Mouse (Mus musculus): ENCODE results near the gene Csf3. TPM values are rescaled to one million over a fixed set of nuclear protein-coding genes. Genes with fewer than 3 reads are reported as not detected.
"Not testable (repeated sequence)": the region's sequence is repeated elsewhere in the genome, so short reads cannot be mapped to it uniquely, and the experiment has no call there.

The Csf3 gene
- total RNA-seq, 2 experiments from 2014 or later = not detected

GRCm38 (mm10) chr11:98723098-98723497 is 22.0 kb downstream of the Csf3 start:
- no peak for ATAC-seq (replicated peaks; ENCODE audit: low FRiP score, poor library complexity, severe bottlenecking)

GRCm38 (mm10) chr11:98725926-98726506 is 25.0 kb downstream of the Csf3 start:
- ATAC-seq (replicated peaks; ENCODE audit: low FRiP score, poor library complexity, severe bottlenecking) = no peak

DNA sequence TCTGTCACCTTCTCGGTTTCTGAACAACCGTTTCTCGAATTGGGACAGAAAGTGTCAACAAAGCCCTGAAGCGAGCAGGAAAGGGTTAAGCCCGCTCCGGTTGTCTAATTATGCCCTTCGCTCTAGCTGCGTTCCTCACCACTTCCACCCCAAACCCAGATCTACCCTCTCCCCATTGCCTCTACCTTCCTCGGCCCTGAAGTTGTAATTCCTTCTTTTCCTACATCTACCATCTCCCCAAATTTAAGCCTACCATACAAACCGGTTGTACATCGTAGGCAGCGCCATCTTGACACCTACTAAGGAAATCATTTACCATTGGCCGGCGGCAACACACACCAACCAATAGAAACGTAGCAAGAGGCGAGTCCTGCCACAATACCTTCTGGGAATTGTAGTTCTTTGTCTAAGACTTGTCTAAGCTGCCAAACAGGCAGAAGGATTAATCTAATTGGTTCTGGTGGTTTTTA is 28.1 kb downstream of the Csf3 start, which contains the start of gene Med24:
TSS of gene Med24 (minus strand) at position 317 of the 470 bp plus-strand sequence.
- peak; percentile 100 for ATAC-seq (replicated peaks; ENCODE audit: low FRiP score, poor library complexity, severe bottlenecking)

GRCm38 (mm10) chr11:98730727-98731126 is 29.7 kb downstream of the Csf3 start:
- ATAC-seq (replicated peaks; ENCODE audit: low FRiP score, poor library complexity, severe bottlenecking) = no peak

- ATAC-seq (replicated peaks; ENCODE audit: low FRiP score, poor library complexity, severe bottlenecking) = no peak
These were observed 30.1 kb downstream of the Csf3 start for GRCm38 (mm10) chr11:98731134-98731533.

- ATAC-seq (replicated peaks; ENCODE audit: low FRiP score, poor library complexity, severe bottlenecking) = no peak
These were observed 33.0 kb downstream of the Csf3 start for GRCm38 (mm10) chr11:98734020-98734419.

- no peak for ATAC-seq (replicated peaks; ENCODE audit: low FRiP score, poor library complexity, severe bottlenecking)
These were observed 34.0 kb downstream of the Csf3 start for GRCm38 (mm10) chr11:98735111-98735510.

DNA sequence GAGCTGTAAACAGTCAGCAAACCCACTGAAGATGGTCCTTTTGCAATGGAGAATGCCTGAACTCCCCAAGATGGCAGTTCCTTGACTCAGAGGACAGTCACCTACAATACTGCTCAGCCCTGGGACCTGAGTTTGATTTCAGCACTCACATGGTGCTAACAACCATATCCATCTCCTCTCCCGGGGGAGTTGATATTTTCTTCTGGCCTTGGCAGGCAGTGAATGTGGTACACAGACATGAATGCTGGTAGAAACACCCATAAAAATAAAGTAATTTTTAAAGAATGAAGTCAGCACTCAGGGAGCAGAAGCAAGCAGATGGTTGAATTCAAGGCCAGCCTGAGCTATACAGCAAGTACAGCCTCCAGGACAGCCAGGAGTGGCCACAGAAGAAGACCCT is 35.1 kb downstream of the Csf3 start:
- ATAC-seq (replicated peaks; ENCODE audit: low FRiP score, poor library complexity, severe bottlenecking) = no peak

DNA sequence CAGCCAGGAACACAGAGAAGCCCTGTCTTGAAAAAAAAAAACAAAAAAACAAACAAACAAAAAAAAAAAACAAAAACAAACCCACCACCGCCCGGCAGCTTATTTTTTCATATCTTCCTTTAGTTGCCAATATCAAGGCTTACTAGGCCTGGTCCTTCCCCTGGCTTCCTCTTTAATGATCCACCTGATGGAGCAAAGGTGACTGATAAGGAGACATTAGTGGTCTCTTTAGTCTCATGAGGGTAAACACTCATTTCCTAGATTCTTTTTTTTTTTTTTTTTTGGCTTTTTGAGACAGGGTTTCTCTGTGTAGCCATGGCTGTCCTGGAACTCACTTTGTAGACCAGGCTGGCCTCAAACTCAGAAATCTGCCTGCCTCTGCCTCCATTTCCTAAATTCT is 36.2 kb downstream of the Csf3 start:
- ATAC-seq (replicated peaks; ENCODE audit: low FRiP score, poor library complexity, severe bottlenecking) = not testable (repeated sequence)

- no peak for ATAC-seq (replicated peaks; ENCODE audit: low FRiP score, poor library complexity, severe bottlenecking)
These were observed 37.4 kb downstream of the Csf3 start for GRCm38 (mm10) chr11:98738428-98738911.

DNA sequence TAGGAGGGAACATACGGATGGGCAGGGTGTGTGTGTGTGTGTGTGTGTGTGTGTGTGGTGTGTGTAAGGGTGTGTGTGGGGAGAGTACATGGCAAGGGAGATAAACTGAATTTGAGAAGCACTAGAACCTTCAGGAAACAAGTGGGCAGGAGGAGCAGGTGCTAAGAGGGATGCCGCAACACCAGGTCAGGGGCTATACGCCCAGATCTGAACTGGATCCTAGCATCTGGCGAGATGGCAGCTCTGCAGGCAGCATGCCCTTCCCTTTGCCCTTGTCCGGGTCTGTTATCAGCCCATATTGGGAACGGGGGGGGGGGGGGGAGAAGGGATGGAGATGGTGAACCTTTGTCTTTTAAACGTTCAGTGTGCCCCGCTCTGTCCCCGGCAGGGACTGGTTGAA is 37.9 kb downstream of the Csf3 start:
- no peak for ATAC-seq (replicated peaks; ENCODE audit: low FRiP score, poor library complexity, severe bottlenecking)

GRCm38 (mm10) chr11:98740026-98740392 is 38.9 kb downstream of the Csf3 start:
- ATAC-seq (replicated peaks; ENCODE audit: low FRiP score, poor library complexity, severe bottlenecking) = peak; percentile 9

GRCm38 (mm10) chr11:98740393-98741050 is 39.5 kb downstream of the Csf3 start, which contains the start of gene Thra:
Gene Thra (plus strand): TSS chr11:98740638.
- peak; percentile 82 for ATAC-seq (replicated peaks; ENCODE audit: low FRiP score, poor library complexity, severe bottlenecking)

- ATAC-seq (replicated peaks; ENCODE audit: low FRiP score, poor library complexity, severe bottlenecking) = no peak
These were observed 40.1 kb downstream of the Csf3 start for GRCm38 (mm10) chr11:98741051-98741620.

GRCm38 (mm10) chr11:98741622-98742396 is 40.7 kb downstream of the Csf3 start:
- ATAC-seq (replicated peaks; ENCODE audit: low FRiP score, poor library complexity, severe bottlenecking) = peak; percentile 68

DNA sequence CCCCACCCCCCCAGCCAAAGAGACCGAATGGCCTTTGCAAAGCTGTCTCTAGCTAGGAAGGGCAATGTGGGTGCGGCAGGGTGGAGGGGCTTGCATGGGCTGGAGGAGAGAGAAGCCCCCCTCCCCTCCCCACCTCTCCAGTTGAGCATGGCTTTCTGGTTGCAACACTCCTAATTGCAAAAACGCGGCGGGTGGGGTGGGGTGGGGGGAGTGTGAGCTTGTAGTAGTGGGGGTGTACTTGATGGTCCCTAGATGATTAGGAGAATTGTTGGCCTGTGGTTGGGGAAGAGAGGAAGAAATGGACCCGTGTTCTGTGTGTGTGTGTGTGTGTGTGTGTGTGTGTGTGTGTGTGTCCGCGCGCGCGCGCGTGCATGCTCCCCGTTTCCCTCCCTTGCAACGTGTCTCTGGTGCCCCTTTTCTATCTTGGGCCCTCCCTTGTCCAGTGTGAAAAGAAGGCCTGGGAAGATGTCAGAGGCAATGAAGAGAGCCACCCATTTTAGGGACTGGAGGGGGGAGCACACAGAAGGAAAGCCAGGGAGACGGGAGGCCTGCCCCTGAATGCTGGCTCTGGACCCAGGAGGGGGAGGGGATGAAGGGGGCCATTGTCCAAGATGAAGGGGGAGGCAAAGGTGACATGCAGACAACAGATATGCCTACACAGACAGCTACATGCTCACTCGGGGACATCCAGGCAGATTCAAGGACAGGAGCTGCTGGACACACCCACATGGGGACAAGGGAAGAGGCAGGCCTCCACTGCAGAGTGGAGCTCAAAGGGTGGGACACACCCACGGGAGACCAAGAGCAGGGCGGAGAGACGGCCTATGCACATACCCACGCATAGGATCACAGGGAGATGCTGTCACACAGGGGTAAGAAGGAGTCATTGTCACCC is 41.6 kb downstream of the Csf3 start:
- peak; percentile 36; the same call in 1 of the 2 replicates for ATAC-seq (replicated peaks; ENCODE audit: low FRiP score, poor library complexity, severe bottlenecking)

GRCm38 (mm10) chr11:98743655-98744345 is 42.7 kb downstream of the Csf3 start:
- no peak for ATAC-seq (replicated peaks; ENCODE audit: low FRiP score, poor library complexity, severe bottlenecking)

DNA sequence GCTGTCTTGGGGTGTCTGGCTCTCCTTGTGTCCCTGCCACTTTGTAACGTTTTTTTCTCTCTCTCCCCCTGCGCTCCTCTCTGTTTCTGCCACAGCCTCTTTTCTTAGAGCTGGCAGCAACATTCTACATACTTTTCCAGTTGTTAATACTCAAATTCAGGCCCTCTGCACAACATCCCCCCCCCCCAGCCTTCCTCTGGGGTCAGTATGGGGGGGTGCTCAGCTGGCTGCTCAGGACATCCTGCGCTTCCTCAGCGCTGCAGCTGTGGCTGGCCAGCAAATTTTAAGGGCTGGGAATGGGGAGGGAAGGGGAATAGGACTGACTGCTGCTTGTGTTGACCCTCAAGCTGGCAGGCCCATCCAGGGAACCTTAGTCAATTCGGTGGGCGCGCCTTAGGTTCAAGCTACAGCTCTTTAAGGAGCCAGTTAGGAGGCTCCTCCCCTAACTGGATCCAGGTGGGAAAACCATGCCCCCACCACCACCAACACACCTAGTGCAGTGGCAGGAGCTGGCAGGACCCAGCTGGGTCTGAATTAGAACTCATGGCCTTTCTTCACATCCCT is 43.5 kb downstream of the Csf3 start:
- ATAC-seq (replicated peaks; ENCODE audit: low FRiP score, poor library complexity, severe bottlenecking) = no peak

Measured in erythroblast, adult 5-6 weeks (primary cell).